Mouse (Mus musculus) gastrocnemius, postnatal 14 days (tissue): ENCODE data around the gene Smu1. TPM values are rescaled to one million over a fixed set of nuclear protein-coding genes. Genes with fewer than 3 reads are reported as not detected.
"Not testable (repeated sequence)": the region's sequence is repeated elsewhere in the genome, so short reads cannot be mapped to it uniquely, and the experiment has no call there.

Source experiments
- DNase-seq: peaks from one replicate; pipeline ENCODE4 v3.0.0; 2021; ENCODE audit warnings: mixed read lengths
- intact Hi-C: fragments of 180-260 bp; cut with DNase I; formaldehyde crosslinking; loops from one replicate; pipeline ENCODE4 v1.15.1; 2025; ENCODE audit warnings: low total_unique reads
- long read RNA-seq, 2 experiments: library from polyadenylated mRNA; stranded (forward); transcript quantifications; one replicate each; pipeline ENCODE4 v2.0.0; 2021
- total RNA-seq, 2 experiments: library from RNA; stranded (reverse); gene quantifications; 2 replicates each; pipeline ENCODE4 v1.2.3; 2021

The Smu1 gene
- total RNA-seq, result 10 to 100 TPM; 28.8 to 29.4 TPM
- long read RNA-seq, experiment 1, transcript Smu1-201 (12 exons, 2,418 nt), result major isoform, 56 of 61 reads
- long read RNA-seq, experiment 1, partial matches to known transcripts, result 1 of 61 reads
- long read RNA-seq, experiment 1, other reads (novel, unspliced or antisense), result 4 of 61 reads
- long read RNA-seq, experiment 2, transcript Smu1-201 (12 exons, 2,418 nt), result major isoform, 68 of 73 reads
- long read RNA-seq, experiment 2, partial matches to known transcripts, result 3 of 73 reads
- long read RNA-seq, experiment 2, other reads (novel, unspliced or antisense), result 2 of 73 reads

DNA sequence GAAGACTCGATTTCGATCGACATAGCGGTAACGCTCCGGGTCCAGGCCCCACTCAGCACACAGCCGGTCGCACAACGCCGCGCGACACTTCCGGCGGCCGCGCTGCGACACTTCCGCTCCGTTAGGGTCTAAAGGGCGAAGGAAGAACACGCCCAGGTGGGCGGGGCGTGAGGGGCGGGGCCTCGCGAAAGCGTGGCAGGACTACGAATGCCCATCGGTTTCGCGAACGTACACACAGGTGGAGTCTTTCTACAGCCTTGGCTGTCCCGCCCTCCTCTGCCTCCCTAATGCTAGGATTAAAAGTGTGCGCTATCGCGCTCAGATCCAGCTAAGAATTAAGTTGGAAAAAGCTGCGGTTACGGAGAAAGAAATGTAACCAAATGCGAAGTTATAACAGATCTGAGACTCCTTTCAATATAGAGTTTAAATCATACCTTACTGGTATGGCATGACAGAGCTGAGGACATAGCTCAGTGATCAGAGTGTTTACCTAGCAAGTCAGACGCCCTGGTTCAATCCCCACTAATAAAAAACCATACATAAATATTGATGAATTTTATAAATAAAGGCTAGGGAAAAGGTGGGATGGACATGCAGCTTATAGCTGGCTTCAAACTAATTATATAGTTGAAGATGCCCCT is at the start of gene Smu1:
Gene Smu1, minus strand, starts transcription at position 144 of the 641 bp plus-strand sequence.
- DNase-seq, result peak; percentile 96
- intact Hi-C loops, result no loop called here

GRCm38 (mm10) chr4:40807382-40807781 is 49.7 kb upstream of the Smu1 start:
- no peak for DNase-seq
- intact Hi-C loops, result no loop called here

GRCm38 (mm10) chr4:40805401-40805800 is 47.7 kb upstream of the Smu1 start:
- peak; percentile 9 for DNase-seq
- intact Hi-C loops, result loop anchor here (2.0 kb wide), 1 partner anchor 31 kb away; no protein-coding TSS in a partner anchor

- no peak for DNase-seq
- intact Hi-C loops, result no loop called here
These were observed 45.1 kb upstream of the Smu1 start for GRCm38 (mm10) chr4:40802787-40803186.

DNA sequence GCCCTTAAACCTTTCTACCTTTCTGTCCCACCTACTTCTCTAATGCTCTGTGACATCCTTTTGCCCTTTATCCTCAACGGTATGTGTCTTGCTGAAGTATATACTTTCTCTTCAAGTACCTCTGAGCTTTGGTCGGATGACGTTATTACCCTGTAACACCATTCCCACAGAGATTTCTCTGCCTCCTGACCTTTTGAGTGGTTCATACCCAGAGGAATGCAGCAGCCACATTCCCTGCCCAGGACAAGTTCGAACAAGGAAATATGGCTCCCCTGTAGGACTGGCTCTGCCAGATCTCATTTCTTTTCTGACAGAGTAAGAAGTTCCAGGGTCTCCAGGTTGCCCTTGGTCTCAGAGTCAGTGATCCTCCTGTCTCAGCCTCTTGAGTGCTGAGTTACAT is 44.2 kb upstream of the Smu1 start:
- intact Hi-C loops, result no loop called here

DNA sequence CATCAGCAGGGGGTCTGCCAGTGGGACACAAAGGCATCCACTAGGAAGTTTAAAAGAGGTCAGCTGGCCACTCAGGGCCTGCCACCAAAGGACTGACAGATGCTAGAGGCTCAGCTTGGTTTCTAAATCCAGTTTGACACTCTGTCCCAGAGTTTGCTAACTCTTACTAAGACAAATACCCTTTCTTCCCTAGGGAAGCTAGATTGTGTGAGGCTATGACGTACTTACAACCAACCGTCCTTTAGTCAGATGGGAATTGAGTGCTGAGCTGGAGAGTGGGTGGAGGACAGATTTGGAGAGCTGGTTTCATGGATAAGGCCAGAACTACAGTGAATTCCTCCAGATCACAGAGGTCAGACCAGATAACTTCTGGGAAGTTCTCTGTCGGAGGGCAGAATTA is 43.1 kb upstream of the Smu1 start:
- DNase-seq, result no peak
- intact Hi-C loops, result no loop called here

More for the DNA sequence above, 44.2 kb upstream of the Smu1 start:
- DNase-seq, result no peak

- DNase-seq, result peak; percentile 39
- intact Hi-C loops, result not testable (repeated sequence)
These were observed 41.3 kb upstream of the Smu1 start for GRCm38 (mm10) chr4:40798833-40799555.

GRCm38 (mm10) chr4:40795761-40796160 is 38.0 kb upstream of the Smu1 start:
- intact Hi-C loops, result no loop called here
- no peak for DNase-seq

DNA sequence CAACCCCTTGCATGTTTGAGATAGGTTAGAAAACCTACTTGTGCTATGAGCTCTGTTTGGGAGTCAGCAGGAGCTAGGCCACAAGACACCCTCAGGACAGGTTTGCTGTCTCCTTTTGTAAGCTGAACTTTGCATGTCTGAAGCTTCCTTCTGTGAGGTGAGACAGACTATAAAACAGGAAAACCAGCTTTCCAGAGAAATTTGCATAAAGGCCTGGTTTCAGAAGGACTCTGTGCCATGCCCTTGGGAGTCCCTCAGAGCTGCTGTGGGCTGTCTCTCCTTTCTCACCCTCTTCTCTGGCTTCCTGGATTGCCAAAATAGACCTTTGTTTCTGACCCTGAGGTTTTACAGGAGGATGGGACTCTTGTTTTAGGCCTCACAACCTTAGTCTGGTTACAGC is 36.6 kb upstream of the Smu1 start:
- intact Hi-C loops, result no loop called here
- DNase-seq, result no peak

DNA sequence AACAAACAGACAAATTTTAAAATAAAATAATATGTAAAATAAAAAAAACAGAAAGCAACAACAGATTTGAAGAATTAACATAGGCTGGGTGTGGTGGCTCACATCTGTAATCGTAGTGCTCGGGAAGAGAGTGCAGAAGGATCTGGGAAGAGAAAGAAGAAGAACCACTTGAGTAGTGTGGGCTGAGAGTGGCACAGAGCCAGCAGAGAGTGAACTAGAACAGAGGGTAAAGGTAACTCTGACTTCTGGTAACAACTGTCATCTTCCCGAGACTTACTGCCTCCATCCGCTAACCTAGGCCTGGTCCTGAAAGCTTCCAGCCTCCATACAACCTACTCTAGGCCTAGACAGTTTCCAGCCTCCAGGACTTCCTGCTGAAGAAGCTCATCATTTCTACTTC is 33.5 kb upstream of the Smu1 start:
- intact Hi-C loops, result no loop called here

GRCm38 (mm10) chr4:40786578-40786977 is 28.9 kb upstream of the Smu1 start:
- DNase-seq, result no peak
- intact Hi-C loops, result no loop called here

More for the DNA sequence above, 33.5 kb upstream of the Smu1 start:
- no peak for DNase-seq

GRCm38 (mm10) chr4:40785620-40786166 is 28.0 kb upstream of the Smu1 start:
- DNase-seq, result no peak
- intact Hi-C loops, result no loop called here

GRCm38 (mm10) chr4:40784556-40785169 is 26.9 kb upstream of the Smu1 start:
- intact Hi-C loops, result no loop called here
- peak; percentile 53 for DNase-seq

GRCm38 (mm10) chr4:40783049-40783448 is 25.3 kb upstream of the Smu1 start:
- DNase-seq, result no peak
- intact Hi-C loops, result no loop called here

GRCm38 (mm10) chr4:40781797-40782495 is 24.2 kb upstream of the Smu1 start:
- no peak for DNase-seq
- intact Hi-C loops, result no loop called here

GRCm38 (mm10) chr4:40781143-40781542 is 23.4 kb upstream of the Smu1 start:
- intact Hi-C loops, result no loop called here
- DNase-seq, result no peak

- DNase-seq, result no peak
These were observed 20.9 kb upstream of the Smu1 start for GRCm38 (mm10) chr4:40778656-40779055.

DNA sequence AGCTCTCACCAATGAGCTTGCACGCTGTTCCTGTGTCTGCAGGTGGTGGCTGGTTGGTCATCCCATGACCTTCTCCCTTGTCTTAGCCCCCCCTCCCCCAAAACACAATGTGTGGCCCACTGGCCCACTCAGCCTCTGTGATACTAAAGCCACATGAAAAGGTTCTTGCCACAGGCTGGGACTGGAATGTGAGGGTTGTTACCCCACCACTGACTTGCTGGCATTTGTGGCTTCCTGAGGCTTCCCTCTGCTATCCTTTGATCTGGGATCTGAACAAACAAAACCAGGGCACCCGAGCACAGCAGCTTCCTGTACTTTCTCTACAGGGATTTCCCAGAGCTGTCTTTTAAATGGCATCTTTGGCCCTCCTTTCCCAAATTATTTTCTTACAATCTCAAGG is 19.4 kb upstream of the Smu1 start:
- no peak for DNase-seq
- intact Hi-C loops, result loop anchor here (2.0 kb wide), 1 partner anchor 128 kb away; no protein-coding TSS in a partner anchor

More at GRCm38 (mm10) chr4:40778656-40779055, 20.9 kb upstream of the Smu1 start:
- intact Hi-C loops, result no loop called here

DNA sequence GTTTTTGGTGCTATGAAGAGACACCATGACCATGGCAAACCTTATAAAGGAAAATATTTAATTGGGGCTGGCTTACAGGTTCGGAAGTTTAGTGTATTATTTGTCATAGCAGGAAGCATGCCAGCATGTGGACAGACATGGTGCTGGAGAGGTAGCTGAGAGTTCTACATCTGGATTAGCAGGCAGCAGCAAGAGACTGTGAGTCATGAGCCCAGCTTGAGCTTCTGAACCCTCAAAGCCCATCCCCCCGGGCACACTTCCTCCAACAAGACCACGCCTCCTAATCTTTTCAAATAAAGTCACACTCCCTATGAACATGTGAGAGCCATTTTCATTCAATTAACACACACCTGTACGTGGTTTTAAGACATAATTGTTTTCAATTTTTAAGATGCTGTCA is 18.7 kb upstream of the Smu1 start:
- DNase-seq, result no peak
- intact Hi-C loops, result loop anchor here (2.0 kb wide), 1 partner anchor 128 kb away; no protein-coding TSS in a partner anchor
